Mouse (Mus musculus) c-Kit-negative CD71-positive TER-119-positive erythroid progenitor cells, embryonic 14.5 days (primary cell): Measurements from ENCODE around the gene Vmn1r58.
"Not testable (repeated sequence)": the region's sequence is repeated elsewhere in the genome, so short reads cannot be mapped to it uniquely, and the experiment has no call there.

Experiments used
- DNase-seq: peaks from one replicate; pipeline ENCODE4 v3.0.0-alpha.2; 2013; ENCODE audit warnings: low read depth, low spot score

Gene Vmn1r58

GRCm38 (mm10) chr7:5413296-5413695 lies at the start of gene Vmn1r58:
Gene Vmn1r58, minus strand, starts transcription at chr7:5413396.
- DNase-seq = not testable (repeated sequence)

DNA sequence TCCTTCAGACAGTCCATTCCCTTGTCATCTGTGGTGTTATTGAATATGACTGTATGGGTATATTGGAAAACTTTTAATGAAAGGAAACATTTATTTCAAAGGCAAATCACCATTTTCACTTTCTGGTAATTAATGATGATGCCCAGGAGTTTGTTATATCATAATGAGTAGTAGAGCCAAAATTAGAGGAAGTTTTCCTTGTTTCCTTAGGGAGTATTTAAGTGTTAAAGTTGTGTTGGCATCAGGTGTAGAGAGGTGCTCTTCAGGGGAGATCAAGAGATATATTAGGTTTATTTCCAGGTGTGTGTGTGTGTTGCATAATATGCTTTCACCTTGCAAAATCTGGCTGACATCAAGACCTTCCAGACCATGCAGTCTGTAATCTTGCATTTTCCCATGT lies 43.5 kb upstream of the Vmn1r58 start, which contains the start of gene Vmn1r59:
TSS of gene Vmn1r59 (minus strand) at position 101 of the 400 bp plus-strand sequence.
- no peak for DNase-seq

GRCm38 (mm10) chr7:5454011-5454410 lies 40.8 kb upstream of the Vmn1r58 start:
- not testable (repeated sequence) for DNase-seq

DNA sequence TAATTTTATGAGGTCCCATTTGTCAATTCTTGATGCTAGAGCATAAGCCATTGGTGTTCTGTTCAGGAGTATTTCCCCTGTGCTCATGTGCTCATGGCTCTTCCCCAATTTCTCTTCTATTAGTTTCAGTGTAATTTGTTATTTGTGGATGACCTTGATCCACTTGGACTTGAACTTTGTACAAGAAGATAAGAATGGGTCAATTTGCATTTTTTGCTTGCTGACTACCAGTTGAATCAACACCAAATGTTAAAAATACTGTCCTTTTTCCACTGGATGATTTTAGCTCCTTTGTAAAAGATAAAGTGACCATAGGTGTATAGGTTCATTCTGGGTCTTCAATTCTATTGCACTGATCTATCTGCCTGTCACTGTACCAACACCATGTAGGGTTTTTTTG lies 35.4 kb upstream of the Vmn1r58 start:
- no peak for DNase-seq

DNA sequence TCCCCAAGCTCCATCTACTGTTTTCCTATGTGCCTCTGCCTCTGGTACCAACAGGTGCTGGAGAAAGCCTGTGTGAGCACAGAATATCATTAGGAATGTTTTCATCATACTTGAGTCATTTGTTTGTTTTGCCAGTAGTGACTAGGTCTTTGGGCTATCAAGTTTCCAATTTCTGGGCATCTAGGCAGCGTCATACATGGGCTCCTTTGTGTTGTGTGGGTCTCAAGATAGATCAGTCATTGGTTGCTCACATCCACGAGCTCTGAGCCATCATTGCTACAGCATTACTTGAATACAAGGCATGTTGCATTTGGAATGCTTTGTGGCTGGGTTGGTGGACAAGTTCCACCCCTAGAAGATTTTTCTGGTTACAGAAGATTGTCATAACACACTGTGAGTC lies 7.0 kb downstream of the Vmn1r58 start:
- no peak for DNase-seq

GRCm38 (mm10) chr7:5366724-5367123 lies 46.5 kb downstream of the Vmn1r58 start:
- DNase-seq = no peak

DNA sequence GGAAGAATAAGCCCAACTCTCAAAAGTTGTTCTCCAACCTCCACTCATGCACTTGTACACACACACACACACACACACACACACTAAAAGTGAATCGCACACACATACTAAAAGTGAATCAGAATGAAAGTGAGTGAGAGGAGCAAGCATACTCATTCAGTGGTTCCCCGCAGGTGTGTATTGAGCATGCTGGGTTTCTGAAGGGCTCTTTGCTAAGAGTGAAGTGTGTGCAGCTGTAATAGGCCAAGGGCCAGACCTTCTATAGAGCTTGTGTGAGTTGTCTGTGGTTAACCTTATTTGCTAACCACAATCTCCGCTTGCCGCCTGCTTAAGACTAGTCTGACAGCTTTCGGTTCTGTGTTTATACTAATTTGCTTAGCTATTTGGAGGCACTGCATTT lies 49.6 kb downstream of the Vmn1r58 start:
- DNase-seq = no peak
